Mouse (Mus musculus) stomach, postnatal 0 days (tissue): ENCODE data around the gene Ifna13. TPM values are rescaled to one million over a fixed set of nuclear protein-coding genes. Genes with fewer than 3 reads are reported as not detected.
A peak's percentile ranks its signal among the peaks of the same experiment; 100 is the strongest.

Source experiments
- ATAC-seq: fragments of 200-750 bp; cut with Nextera tagmentation; 2 replicates; pipeline ENCODE4 v1.8.0; 2017; ENCODE audit not compliant: low FRiP score, low TSS enrichment
- DNase-seq: peaks from one replicate; pipeline ENCODE4 v3.0.0-alpha.2; 2016; ENCODE audit warnings: low spot score
- H3K27ac ChIP-seq: fragments of 300-500 bp; sonication (generic); replicated peaks from 2 replicates; pipeline ENCODE4 v1.5.1; 2014; ENCODE audit warnings: mild to moderate bottlenecking, control low read depth
- H3K27me3 ChIP-seq: fragments of 300-500 bp; sonication (generic); 2 replicates; pipeline ENCODE4 v1.6.1; 2014; ENCODE audit warnings: low read length; ENCODE audit not compliant: control insufficient read depth, insufficient read depth
- H3K36me3 ChIP-seq: fragments of 300-500 bp; sonication (generic); 2 replicates; pipeline ENCODE4 v1.6.1; 2014; ENCODE audit warnings: low read length, mixed read lengths; ENCODE audit not compliant: control insufficient read depth, insufficient read depth
- H3K4me1 ChIP-seq: fragments of 300-500 bp; sonication (generic); replicated peaks from 2 replicates; pipeline ENCODE4 v1.6.1; 2014; ENCODE audit warnings: antibody characterized with exemption; ENCODE audit not compliant: control insufficient read depth, insufficient read depth
- H3K4me2 ChIP-seq: fragments of 300-500 bp; sonication (generic); replicated peaks from 2 replicates; pipeline ENCODE4 v1.6.1; 2014; ENCODE audit warnings: low read depth, mild to moderate bottlenecking, control low read depth, moderate library complexity
- H3K4me3 ChIP-seq: fragments of 300-500 bp; sonication (generic); 2 replicates; pipeline ENCODE4 v1.5.1; 2014; ENCODE audit warnings: low read depth, low read length, control low read depth
- H3K9ac ChIP-seq: fragments of 300-500 bp; sonication (generic); 2 replicates; pipeline ENCODE4 v1.6.1; 2014; ENCODE audit warnings: mild to moderate bottlenecking, low read length, control low read depth, mixed read lengths
- H3K9me3 ChIP-seq: fragments of 300-500 bp; sonication (generic); 2 replicates; pipeline ENCODE4 v1.6.1; 2016; ENCODE audit warnings: low read length; ENCODE audit not compliant: control insufficient read depth
- CTCF ChIP-seq: IDR thresholded peaks from 2 replicates; pipeline ENCODE4 v1.5.1; 2016; ENCODE audit warnings: antibody characterized with exemption, low read depth, mild to moderate bottlenecking, moderate library complexity
- EP300 ChIP-seq: optimal IDR thresholded peaks from 2 replicates; pipeline ENCODE3; 2016; ENCODE audit warnings: antibody characterized with exemption
- WGBS: fragments of 180-500 bp; shearing (Covaris S2); extraction: QIAGEN DNeasy Blood & Tissue Kit; methylation state at CpG from one replicate; pipeline ENCODE4 v1.1.7; 2014; 5-methylcytosine and 5-hydroxymethylcytosine counted together
- polyA plus RNA-seq: library from polyadenylated mRNA; unstranded; fragments of >200 nt; fragmentation: Nextera tagmentation; extraction: Ambion mirVana; gene quantifications from 2 replicates; pipeline ENCODE4 v1.2.1, GENCODE M21; 2015

Ifna13 gene
- polyA plus RNA-seq, 1 experiment from 2014 or later, result not detected

- no peaks in the 10 kb centered on the region for H3K27me3 ChIP-seq
- no peak for ATAC-seq
- peak overlapping the region; percentile 52; the same call in 1 of the 2 replicates for H3K9ac ChIP-seq
- no peak overlapping the region for H3K27ac ChIP-seq
- no peak for TF ChIP-seq EP300
- no peak for TF ChIP-seq CTCF
- H3K4me1 ChIP-seq, result no peaks in the 10 kb centered on the region
- WGBS, result 43% methylated on average over 8 of the region's 8 CpGs
- H3K4me2 ChIP-seq, result peak overlapping the region; percentile 54
- no peaks in the 10 kb centered on the region for H3K36me3 ChIP-seq
- H3K9me3 ChIP-seq, result no peaks in the 10 kb centered on the region
- peak overlapping the region; percentile 39 for H3K4me3 ChIP-seq
- no peak for DNase-seq
Measured at GRCm38 (mm10) chr4:88640704-88641076, 3.6 kb downstream of the Ifna13 start.

- ATAC-seq (no peak), DNase-seq (no peak)
- TF ChIP-seq CTCF (no peak), EP300 (no peak)
- 89% methylated on average over 4 of the region's 4 CpGs for WGBS
- no peaks in the 10 kb centered on the region for H3K4me1 ChIP-seq
- H3K9me3 ChIP-seq, result no peaks in the 10 kb centered on the region
- no peaks in the 10 kb centered on the region for H3K27me3 ChIP-seq
- no peak within 1 kb of the TSS for H3K4me2 ChIP-seq
- no peak within 1 kb of the TSS for H3K27ac ChIP-seq
- no peak within 1 kb of the TSS for H3K9ac ChIP-seq
- H3K36me3 ChIP-seq, result no peaks in the 10 kb centered on the region
- no peak within 1 kb of the TSS for H3K4me3 ChIP-seq
Measured at GRCm38 (mm10) chr4:88634311-88634710, 9.9 kb downstream of the Ifna13 start, which contains the start of gene C87499. TSS of gene C87499 (minus strand) at chr4:88634411.

GRCm38 (mm10) chr4:88603276-88603675, 41.0 kb downstream of the Ifna13 start, which contains the start of gene Ifna12:
TSS of gene Ifna12 (minus strand) at chr4:88603376.
- no peaks in the 10 kb centered on the region for H3K36me3 ChIP-seq
- H3K4me2 ChIP-seq, result no peak within 1 kb of the TSS
- H3K27ac ChIP-seq, result no peak within 1 kb of the TSS
- no peaks in the 10 kb centered on the region for H3K4me1 ChIP-seq
- H3K27me3 ChIP-seq, result no peaks in the 10 kb centered on the region
- no peak for TF ChIP-seq EP300
- TF ChIP-seq CTCF, result no peak
- DNase-seq (no peak), ATAC-seq (no peak)
- no peak within 1 kb of the TSS for H3K9ac ChIP-seq
- no peaks in the 10 kb centered on the region for H3K9me3 ChIP-seq
- H3K4me3 ChIP-seq, result no peak within 1 kb of the TSS

Other genes starting within 250 kb of the Ifna13 start
- 8.5 and 9.2 TPM in 2 replicates for gene Hacd4, start 205.5 kb downstream of the Ifna13 start, polyA plus RNA-seq
- not detected in 2 replicates for gene Ifnb1, start 121.7 kb downstream of the Ifna13 start, polyA plus RNA-seq
- gene Ifna15, start 86.2 kb downstream of the Ifna13 start, polyA plus RNA-seq, result not detected in 2 replicates
- gene Ifna14, start 72.7 kb downstream of the Ifna13 start, polyA plus RNA-seq, result not detected in 2 replicates
- not detected in 2 replicates for gene Ifna9, start 52.1 kb downstream of the Ifna13 start, polyA plus RNA-seq
- not detected in 2 replicates for gene Ifna12, start 41.1 kb downstream of the Ifna13 start, polyA plus RNA-seq
- not detected in 2 replicates for gene C87499, start 10.0 kb downstream of the Ifna13 start, polyA plus RNA-seq
- gene Ifna16, start 32.5 kb upstream of the Ifna13 start, polyA plus RNA-seq, result not detected in 2 replicates
- gene Ifna2, start 39.5 kb upstream of the Ifna13 start, polyA plus RNA-seq, result not detected in 2 replicates
- gene Ifnab, start 46.9 kb upstream of the Ifna13 start, polyA plus RNA-seq, result not detected in 2 replicates
- gene Gm26566, start 77.3 kb upstream of the Ifna13 start, polyA plus RNA-seq, result 0.19 and 0.51 TPM in 2 replicates
- gene Klhl9, start 78.0 kb upstream of the Ifna13 start, polyA plus RNA-seq, result 39.8 and 40.6 TPM in 2 replicates
- not detected in 2 replicates for gene Gm13271, start 110.4 kb upstream of the Ifna13 start, polyA plus RNA-seq
- 0.21 and 0.24 TPM in 2 replicates for gene Gm13283, start 115.7 kb upstream of the Ifna13 start, polyA plus RNA-seq
- gene Gm13290, start 129.4 kb upstream of the Ifna13 start, polyA plus RNA-seq, result 0.55 TPM in 1 of 2 replicates, not detected in the other
- gene Gm13289, start 132.5 kb upstream of the Ifna13 start, polyA plus RNA-seq, result not detected in 2 replicates
- not detected in 2 replicates for gene Gm13272, start 135.4 kb upstream of the Ifna13 start, polyA plus RNA-seq
- 0.25 and 0.47 TPM in 2 replicates for gene Ifnz, start 137.7 kb upstream of the Ifna13 start, polyA plus RNA-seq
- 0.45 TPM in 1 of 2 replicates, not detected in the other for gene Gm13276, start 141.2 kb upstream of the Ifna13 start, polyA plus RNA-seq
- not detected in 2 replicates for gene Gm13277, start 144.2 kb upstream of the Ifna13 start, polyA plus RNA-seq
- gene Gm13278, start 147.1 kb upstream of the Ifna13 start, polyA plus RNA-seq, result not detected in 2 replicates
- gene Gm13275, start 150.0 kb upstream of the Ifna13 start, polyA plus RNA-seq, result not detected in 2 replicates
- not detected in 2 replicates for gene Gm13279, start 152.9 kb upstream of the Ifna13 start, polyA plus RNA-seq
- 0.92 and 1.3 TPM in 2 replicates for gene Gm13285, start 155.2 kb upstream of the Ifna13 start, polyA plus RNA-seq
- gene Gm13287, start 158.8 kb upstream of the Ifna13 start, polyA plus RNA-seq, result not detected in 2 replicates
- gene Gm13288, start 161.1 kb upstream of the Ifna13 start, polyA plus RNA-seq, result not detected in 2 replicates
- gene Ifna7, start 171.8 kb upstream of the Ifna13 start, polyA plus RNA-seq, result not detected in 2 replicates
- gene Ifna11, start 175.5 kb upstream of the Ifna13 start, polyA plus RNA-seq, result not detected in 2 replicates
- not detected in 2 replicates for gene Ifna6, start 183.0 kb upstream of the Ifna13 start, polyA plus RNA-seq
- not detected in 2 replicates for gene Ifna5, start 191.1 kb upstream of the Ifna13 start, polyA plus RNA-seq
- not detected in 2 replicates for gene Ifna4, start 197.4 kb upstream of the Ifna13 start, polyA plus RNA-seq
- not detected in 2 replicates for gene Ifna1, start 205.6 kb upstream of the Ifna13 start, polyA plus RNA-seq
- 0.85 and 1.1 TPM in 2 replicates for gene Ifne, start 235.7 kb upstream of the Ifna13 start, polyA plus RNA-seq